Mouse (Mus musculus): Measurements from ENCODE around the gene Abhd16b. TPM values are rescaled to one million over a fixed set of nuclear protein-coding genes. Genes with fewer than 3 reads are reported as not detected.

The Abhd16b gene
- total and polyA plus RNA-seq, 2 experiments from 2014 or later, result not detected

DNA sequence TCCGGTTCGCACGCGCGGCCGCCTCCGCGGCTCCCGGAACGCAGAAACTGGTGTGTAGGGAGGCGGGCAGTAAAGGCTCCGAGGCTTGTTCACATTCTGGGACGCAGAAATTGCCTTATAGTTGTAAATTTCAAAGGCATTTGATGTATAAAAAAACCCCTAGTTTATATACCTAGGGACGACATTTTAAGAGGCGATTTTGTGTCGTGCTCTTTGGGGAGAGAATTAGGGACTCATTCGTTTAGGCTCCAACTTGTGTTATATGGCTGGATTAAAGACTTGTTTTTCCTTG is 27.9 kb downstream of the Abhd16b start:
- peaks cover 10% of the 10 kb centered on the region for H3K36me3 ChIP-seq (ENCODE audit: insufficient read depth)
- H3K4me1 ChIP-seq (ENCODE audit: insufficient read depth), result 0 out of 2 replicates have a peak, but pooled peaks cover 22% of the 10 kb centered on the region
- DNase-seq (no peak), ATAC-seq (no peak)
- no peaks in the 10 kb centered on the region for H3K9me3 ChIP-seq (ENCODE audit: low read length)
- peak overlapping the region; percentile 95 for H3K9ac ChIP-seq
- WGBS, result under 1% methylated on average over 17 of the region's 17 CpGs
- H3K4me3 ChIP-seq (ENCODE audit: low read depth, low read length), result peak overlapping the region; percentile 95
- no peak for TF ChIP-seq CTCF (IDR thresholded peaks at IDR 0.05; ENCODE audit: low read depth)
- peak overlapping the region; percentile 58 for H3K4me2 ChIP-seq (ENCODE audit: low read depth)
- peak overlapping the region; percentile 98 for H3K27ac ChIP-seq (ENCODE audit: low read depth, low read length)
- H3K27me3 ChIP-seq (ENCODE audit: insufficient read depth, low read length), result no peaks in the 10 kb centered on the region

GRCm38 (mm10) chr2:181521491-181521890 is 28.5 kb downstream of the Abhd16b start:
- 59% methylated on average over 10 of the region's 10 CpGs for WGBS

DNA sequence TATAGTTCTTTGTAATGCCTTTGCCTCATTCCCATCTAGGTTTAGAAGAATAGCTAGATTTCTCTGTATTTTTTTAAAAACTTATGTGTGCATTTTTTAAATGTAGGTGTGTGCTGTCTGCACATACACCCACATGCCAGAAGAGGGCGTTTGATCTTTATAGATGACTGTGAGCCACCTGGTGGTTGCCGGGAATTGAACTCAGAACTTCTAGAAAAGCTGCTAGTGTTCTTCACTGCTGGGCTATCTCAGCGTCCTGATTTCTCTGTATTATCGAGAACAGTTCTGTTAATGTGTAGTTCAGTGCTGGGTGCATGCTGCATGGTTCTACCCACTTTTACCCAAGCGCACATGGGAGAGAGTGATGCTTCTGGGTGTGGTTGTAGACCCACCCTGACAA is 29.8 kb downstream of the Abhd16b start:
- Histone ChIP-seq H3K36me3 (ENCODE audit: insufficient read depth) (no peaks in the 10 kb centered on the region), H3K4me2 (ENCODE audit: low read depth) (no peak overlapping the region), H3K4me1 (ENCODE audit: insufficient read depth) (0 out of 2 replicates have a peak, but pooled peaks cover 22% of the 10 kb centered on the region), H3K4me3 (ENCODE audit: low read depth, low read length) (no peak overlapping the region), H3K27me3 (ENCODE audit: insufficient read depth, low read length) (no peaks in the 10 kb centered on the region), H3K27ac (ENCODE audit: low read depth, low read length) (no peak overlapping the region), H3K9me3 (ENCODE audit: low read length) (no peaks in the 10 kb centered on the region), H3K9ac (no peak overlapping the region)
- ATAC-seq (no peak), DNase-seq (peak; percentile 18)
- peak; percentile 66 for TF ChIP-seq CTCF (IDR thresholded peaks at IDR 0.05; ENCODE audit: low read depth)
- WGBS, result 68% methylated on average over 5 of the region's 5 CpGs

More at GRCm38 (mm10) chr2:181521491-181521890, 28.5 kb downstream of the Abhd16b start:
- Histone ChIP-seq H3K4me1 (ENCODE audit: insufficient read depth) (0 out of 2 replicates have a peak, but pooled peaks cover 22% of the 10 kb centered on the region), H3K9ac (peak overlapping the region; percentile 95), H3K36me3 (ENCODE audit: insufficient read depth) (peaks cover 4% of the 10 kb centered on the region), H3K9me3 (ENCODE audit: low read length) (no peaks in the 10 kb centered on the region), H3K4me3 (ENCODE audit: low read depth, low read length) (peak overlapping the region; percentile 95), H3K27ac (ENCODE audit: low read depth, low read length) (no peak overlapping the region), H3K4me2 (ENCODE audit: low read depth) (peak overlapping the region; percentile 58), H3K27me3 (ENCODE audit: insufficient read depth, low read length) (no peaks in the 10 kb centered on the region)
- no peak for ATAC-seq
- TF ChIP-seq CTCF (IDR thresholded peaks at IDR 0.05; ENCODE audit: low read depth), result no peak
- DNase-seq, result no peak

GRCm38 (mm10) chr2:181525526-181525925 is 32.5 kb downstream of the Abhd16b start:
- H3K4me2 ChIP-seq (ENCODE audit: low read depth), result no peak overlapping the region
- H3K4me1 ChIP-seq (ENCODE audit: insufficient read depth), result 0 out of 2 replicates have a peak, but pooled peaks cover 14% of the 10 kb centered on the region
- no peaks in the 10 kb centered on the region for H3K27me3 ChIP-seq (ENCODE audit: insufficient read depth, low read length)
- ATAC-seq, result no peak
- H3K27ac ChIP-seq (ENCODE audit: low read depth, low read length), result no peak overlapping the region
- no peaks in the 10 kb centered on the region for H3K36me3 ChIP-seq (ENCODE audit: insufficient read depth)
- no peak for TF ChIP-seq CTCF (IDR thresholded peaks at IDR 0.05; ENCODE audit: low read depth)
- no peak overlapping the region for H3K9ac ChIP-seq
- DNase-seq, result no peak
- no peak overlapping the region for H3K4me3 ChIP-seq (ENCODE audit: low read depth, low read length)
- no peaks in the 10 kb centered on the region for H3K9me3 ChIP-seq (ENCODE audit: low read length)
- WGBS, result 85% methylated on average over 5 of the region's 5 CpGs

DNA sequence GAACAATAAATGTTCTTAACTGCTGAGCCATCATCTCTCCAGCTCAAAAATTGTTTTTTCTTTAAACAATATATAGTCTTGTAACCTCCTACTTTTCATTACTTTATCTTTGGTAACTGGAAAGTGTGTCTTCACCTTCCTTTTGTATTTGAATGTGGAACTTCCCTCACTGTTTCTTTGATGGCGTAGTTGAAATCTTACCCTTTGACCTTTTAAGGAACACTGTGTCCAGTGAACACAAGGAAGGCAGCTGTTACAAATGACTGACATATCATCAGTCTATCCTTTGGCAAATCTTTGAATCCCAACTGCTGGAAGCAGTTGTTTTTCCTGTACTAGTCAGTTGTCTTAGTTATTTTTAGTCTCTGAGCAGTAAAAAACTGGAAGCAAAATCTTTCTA is 36.1 kb downstream of the Abhd16b start:
- no peak overlapping the region for H3K27ac ChIP-seq (ENCODE audit: low read depth, low read length)
- DNase-seq (no peak), ATAC-seq (no peak)
- no peaks in the 10 kb centered on the region for H3K4me1 ChIP-seq (ENCODE audit: insufficient read depth)
- no peaks in the 10 kb centered on the region for H3K27me3 ChIP-seq (ENCODE audit: insufficient read depth, low read length)
- H3K4me2 ChIP-seq (ENCODE audit: low read depth), result no peak overlapping the region
- H3K9ac ChIP-seq, result no peak overlapping the region
- H3K36me3 ChIP-seq (ENCODE audit: insufficient read depth), result no peaks in the 10 kb centered on the region
- TF ChIP-seq CTCF (IDR thresholded peaks at IDR 0.05; ENCODE audit: low read depth), result no peak
- WGBS, result 93% methylated on average over 1 of the region's 1 CpGs
- H3K4me3 ChIP-seq (ENCODE audit: low read depth, low read length), result no peak overlapping the region
- no peaks in the 10 kb centered on the region for H3K9me3 ChIP-seq (ENCODE audit: low read length)

DNA sequence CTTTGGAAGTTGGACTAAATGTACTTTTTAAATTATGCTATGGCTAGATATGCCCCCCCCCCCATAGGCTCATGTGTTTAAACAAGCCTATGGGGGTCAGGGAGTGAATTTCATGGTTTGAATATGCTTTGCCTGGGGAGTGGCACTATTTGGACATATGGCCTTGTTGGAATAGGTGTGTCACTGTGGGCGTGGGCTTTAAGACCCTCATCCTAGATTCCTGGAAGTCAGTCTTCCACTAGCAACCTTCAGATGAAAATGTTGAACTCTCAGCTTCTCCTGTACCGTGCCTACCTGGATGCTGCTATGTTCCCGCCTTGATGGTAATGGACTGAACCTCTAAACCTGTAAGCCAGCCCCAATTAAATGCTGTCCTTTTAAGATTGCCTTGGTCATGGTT is 39.6 kb downstream of the Abhd16b start:
- H3K4me1 ChIP-seq (ENCODE audit: insufficient read depth), result no peaks in the 10 kb centered on the region
- no peak for TF ChIP-seq CTCF (IDR thresholded peaks at IDR 0.05; ENCODE audit: low read depth)
- no peak overlapping the region for H3K27ac ChIP-seq (ENCODE audit: low read depth, low read length)
- 98% methylated on average over 3 of the region's 3 CpGs for WGBS
- no peak overlapping the region for H3K4me2 ChIP-seq (ENCODE audit: low read depth)
- DNase-seq (no peak), ATAC-seq (no peak)
- H3K36me3 ChIP-seq (ENCODE audit: insufficient read depth), result no peaks in the 10 kb centered on the region
- H3K27me3 ChIP-seq (ENCODE audit: insufficient read depth, low read length), result no peaks in the 10 kb centered on the region
- H3K9ac ChIP-seq, result no peak overlapping the region
- no peaks in the 10 kb centered on the region for H3K9me3 ChIP-seq (ENCODE audit: low read length)
- no peak overlapping the region for H3K4me3 ChIP-seq (ENCODE audit: low read depth, low read length)

GRCm38 (mm10) chr2:181536410-181536809 is 43.4 kb downstream of the Abhd16b start:
- ATAC-seq (no peak), DNase-seq (no peak)
- H3K9ac ChIP-seq, result no peak overlapping the region
- H3K4me1 ChIP-seq (ENCODE audit: insufficient read depth), result no peaks in the 10 kb centered on the region
- no peaks in the 10 kb centered on the region for H3K9me3 ChIP-seq (ENCODE audit: low read length)
- H3K27ac ChIP-seq (ENCODE audit: low read depth, low read length), result no peak overlapping the region
- no peak overlapping the region for H3K4me2 ChIP-seq (ENCODE audit: low read depth)
- H3K27me3 ChIP-seq (ENCODE audit: insufficient read depth, low read length), result no peaks in the 10 kb centered on the region
- H3K4me3 ChIP-seq (ENCODE audit: low read depth, low read length), result no peak overlapping the region
- no peak for TF ChIP-seq CTCF (IDR thresholded peaks at IDR 0.05; ENCODE audit: low read depth)
- no peaks in the 10 kb centered on the region for H3K36me3 ChIP-seq (ENCODE audit: insufficient read depth)
- 92% methylated on average over 2 of the region's 2 CpGs for WGBS

Measured in forebrain, postnatal 0 days (tissue).